Comparison of ENCODE assay signal across 25 mouse cellular contexts in genomic region chr7:43530216-43530785, GRCm38 (mm10). TPM values are rescaled to one million over a fixed set of nuclear protein-coding genes. Genes with fewer than 3 reads are reported as not detected.
DNase-seq lines count a peak whose midpoint lies in the region; ATAC-seq and TF ChIP-seq lines count a peak whose summit lies in the region.
"Had no signal": no experiment of that assay in that cellular context is flagged by ENCODE, and none has a peak within 500 bp of the region (broad histone marks: within the 10 kb centered on the region; RNA-seq: fewer than 3 reads in every experiment).

No protein-coding gene starts in this region.

- ATAC-seq in granulocyte monocyte progenitor cell, adult 5-6 weeks (replicated peaks; ENCODE audit: poor library complexity, severe bottlenecking): peak; percentile 73
- ATAC-seq: activated CD4-positive, CD25-positive, alpha-beta regulatory T cell, adult 4 months; hindbrain, embryonic 16.5 days; intestine, postnatal 0 days; midbrain, embryonic 13.5 days; Patski had no signal

- H3ac ChIP-seq in C2C12 (ENCODE audit: control insufficient read depth, insufficient read length, low read depth) (no peak overlapping the region), myocyte (ENCODE audit: control insufficient read depth, insufficient read length) (no peak overlapping the region)

- TF ChIP-seq CTCF in liver, adult 2 months (IDR thresholded peaks at IDR 0.05; ENCODE audit: low read depth, low read length): no peak
- TF ChIP-seq CTCF in C2C12 (IDR thresholded peaks at IDR 0.05; ENCODE audit: control insufficient read depth, insufficient read depth, insufficient read length): no peak

- no peaks in the 10 kb centered on the region for H3K27me3 ChIP-seq in liver, adult 2 months (ENCODE audit: control insufficient read depth, insufficient read depth, low read length)
- H3K27me3 ChIP-seq in C2C12 (ENCODE audit: control insufficient read depth, insufficient read depth, insufficient read length) (no peaks in the 10 kb centered on the region), myocyte (ENCODE audit: control insufficient read depth, insufficient read depth, insufficient read length) (no peaks in the 10 kb centered on the region)
- H3K27me3 ChIP-seq: forebrain, embryonic 12.5 days; heart, embryonic 12.5 days; lung, embryonic 15.5 days; midbrain, embryonic 13.5 days had no signal

- no peak overlapping the region for H3K27ac ChIP-seq in liver, adult 2 months (replicated peaks; ENCODE audit: insufficient read depth, low read depth, low read length)
- H3K27ac ChIP-seq: forebrain, embryonic 12.5 days; kidney, postnatal 0 days; lung, embryonic 15.5 days; midbrain, embryonic 13.5 days had no signal

- WGBS in liver, adult 2 months: 66% methylated on average over 8 of the region's 8 CpGs

- no peak overlapping the region for H3K4me3 ChIP-seq in liver, adult 2 months (ENCODE audit: insufficient read depth, low read depth, low read length)
- no peak overlapping the region for H3K4me3 ChIP-seq in C2C12 (ENCODE audit: insufficient read depth, poor library complexity, severe bottlenecking)
- H3K4me3 ChIP-seq in myocyte: no peak overlapping the region
- H3K4me3 ChIP-seq: forebrain, embryonic 12.5 days; heart, embryonic 12.5 days; lung, embryonic 15.5 days; midbrain, embryonic 13.5 days had no signal

- H3K4me1 ChIP-seq in liver, adult 2 months (ENCODE audit: control insufficient read depth, insufficient read depth, low read length): no peaks in the 10 kb centered on the region
- H3K4me1 ChIP-seq: forebrain, embryonic 12.5 days; heart, embryonic 12.5 days; lung, embryonic 15.5 days; midbrain, embryonic 13.5 days had no signal

- no peak for TF ChIP-seq POLR2A in liver, adult 2 months (IDR thresholded peaks at IDR 0.05; ENCODE audit: extremely low read depth, insufficient read depth, low read length)
- TF ChIP-seq POLR2A in myocyte (IDR thresholded peaks at IDR 0.05; ENCODE audit: insufficient read length, low read depth): no peak

- DNase-seq in liver, adult 2 months (ENCODE audit: extremely low read depth, low read depth, low spot score): peak; percentile 9
- DNase-seq in liver: no peak
- DNase-seq in adrenal gland, postnatal 4 days (ENCODE audit: low spot score in 2 of 2): no peak
- no peak for DNase-seq in kidney, postnatal 4 days
- DNase-seq: adrenal gland, postnatal 25 days; B cell, adult 2 months; cerebellum, postnatal 14 days; gastrocnemius, postnatal 36 days; heart, postnatal 36 days had no signal

- no peaks in the 10 kb centered on the region for H3K79me3 ChIP-seq in C2C12 (ENCODE audit: low read depth)

- H3K79me2 ChIP-seq in liver, adult 2 months (ENCODE audit: control insufficient read depth, insufficient read depth, low read length): no peaks in the 10 kb centered on the region
- H3K79me2 ChIP-seq in C2C12 (ENCODE audit: control insufficient read depth, insufficient read depth) (no peaks in the 10 kb centered on the region), myocyte (ENCODE audit: control insufficient read depth, insufficient read depth) (no peaks in the 10 kb centered on the region)

- H3K9ac ChIP-seq in liver, adult 2 months (ENCODE audit: low read depth, low read length): no peak overlapping the region
- H3K9ac ChIP-seq: forebrain, embryonic 12.5 days; heart, embryonic 12.5 days; lung, embryonic 15.5 days; midbrain, embryonic 13.5 days had no signal

- no peaks in the 10 kb centered on the region for H3K36me3 ChIP-seq in liver, adult 2 months (ENCODE audit: control insufficient read depth, insufficient read depth, low read length)
- H3K36me3 ChIP-seq in C2C12 (ENCODE audit: control insufficient read depth, insufficient read depth) (no peaks in the 10 kb centered on the region), myocyte (ENCODE audit: control insufficient read depth, insufficient read depth) (no peaks in the 10 kb centered on the region)
- H3K36me3 ChIP-seq: forebrain, embryonic 12.5 days; heart, embryonic 12.5 days; lung, embryonic 15.5 days; midbrain, embryonic 13.5 days had no signal

- peak overlapping the region; percentile 43 for H3K4me2 ChIP-seq in myocyte (ENCODE audit: low read depth)
- H3K4me2 ChIP-seq: forebrain, embryonic 12.5 days; heart, embryonic 12.5 days; lung, embryonic 15.5 days; midbrain, embryonic 13.5 days had no signal

TF ChIP-seq in C2C12, 6 proteins besides CTCF, POLR2A, EP300 and RAD21:
- TF ChIP-seq MYOD1 (IDR thresholded peaks at IDR 0.05; ENCODE audit: control insufficient read depth, insufficient read length, low read depth): no peak
- peak; percentile 44 for TF ChIP-seq CEBPB (IDR thresholded peaks at IDR 0.05; ENCODE audit: low read depth)

TF ChIP-seq in myocyte, 11 proteins besides CTCF, POLR2A, EP300 and RAD21:
- no peak for TF ChIP-seq POLR2AphosphoS2 (IDR thresholded peaks at IDR 0.05; ENCODE audit: insufficient read length, low read depth)
- no peak for TF ChIP-seq MAX (IDR thresholded peaks at IDR 0.05; ENCODE audit: low read depth)
- TF ChIP-seq MYOD1 (IDR thresholded peaks at IDR 0.05; ENCODE audit: control insufficient read depth in 1 of 3, insufficient read length in 2 of 3, low read depth in 2 of 3): no peak
- no peak for TF ChIP-seq SRF (IDR thresholded peaks at IDR 0.05; ENCODE audit: control insufficient read depth, insufficient read length, low read depth)
- no peak for TF ChIP-seq REST (IDR thresholded peaks at IDR 0.05; ENCODE audit: insufficient read depth, insufficient read length)
- no peak for TF ChIP-seq TCF3 (IDR thresholded peaks at IDR 0.05; ENCODE audit: insufficient read length, low read depth)
- no peak for TF ChIP-seq USF1 (IDR thresholded peaks at IDR 0.05; ENCODE audit: low read depth)
- TF ChIP-seq E2F4 (IDR thresholded peaks at IDR 0.05; ENCODE audit: insufficient read depth): no peak
- no peak for TF ChIP-seq MYOG (IDR thresholded peaks at IDR 0.05; ENCODE audit: control insufficient read depth in 1 of 3, insufficient read depth in 1 of 3, insufficient read length in 2 of 3, low read depth in 2 of 3)
- TF ChIP-seq CEBPB (IDR thresholded peaks at IDR 0.05; ENCODE audit: insufficient read depth, poor library complexity, severe bottlenecking): no peak
- no peak for TF ChIP-seq TCF12 (IDR thresholded peaks at IDR 0.05; ENCODE audit: insufficient read depth, poor library complexity, severe bottlenecking)
TF ChIP-seq in myocyte: peak in this region for 0.

RNA-seq across cellular contexts. Expression of gene Cd33, which starts 13.9 kb away (rescaled TPM):
- 0.28 and 1.3 TPM in 2 replicates for total RNA-seq in liver, adult 2 months (2014; rRNA removed)
- polyA plus RNA-seq in liver, adult 2 months (2012; rRNA removed): 0.16 and 1.0 TPM in 2 replicates
- under 0.01 TPM for polyA plus RNA-seq in C2C12 (2012; fragmentation: generic; extraction: Trizol)
- total RNA-seq in granulocyte monocyte progenitor cell, adult 5-6 weeks (2014; fragmentation: Nextera tagmentation): 4.0 and 5.7 TPM in 2 replicates
- 2.9 and 4.1 TPM in 2 replicates for total RNA-seq in granulocyte monocyte progenitor cell, adult 5-6 weeks (2017)
- 0.02 TPM for polyA plus RNA-seq in myocyte (2012; fragmentation: generic; extraction: Trizol)
- total RNA-seq in adrenal gland, postnatal 4 days (2021): 1 to 10 TPM; 3.0 to 4.1 TPM
- polyA plus RNA-seq: activated CD4-positive, CD25-positive, alpha-beta regulatory T cell, adult 4 months had no signal

RNA-seq across cellular contexts. Expression of gene 4931406B18Rik, which starts 24.6 kb away (rescaled TPM):
- not detected in 2 replicates for total RNA-seq in liver, adult 2 months (2014; rRNA removed)
- not detected in 2 replicates for polyA plus RNA-seq in liver, adult 2 months (2012; rRNA removed)
- polyA plus RNA-seq in C2C12 (2012; fragmentation: generic; extraction: Trizol): not detected
- not detected in 2 replicates for total RNA-seq in granulocyte monocyte progenitor cell, adult 5-6 weeks (2014; fragmentation: Nextera tagmentation)
- total RNA-seq in granulocyte monocyte progenitor cell, adult 5-6 weeks (2017): not detected in 2 replicates
- not detected for polyA plus RNA-seq in myocyte (2012; fragmentation: generic; extraction: Trizol)
- total RNA-seq in adrenal gland, postnatal 4 days (2021): not detected
- total RNA-seq: adrenal gland, postnatal 25 days; gastrocnemius, postnatal 36 days; heart, postnatal 36 days; left cerebral cortex, adult 8-10 months had no signal
- polyA plus RNA-seq: activated CD4-positive, CD25-positive, alpha-beta regulatory T cell, adult 4 months; forebrain, embryonic 12.5 days; heart, embryonic 12.5 days; intestine, postnatal 0 days; kidney, postnatal 0 days; limb, embryonic 11.5 days; lung, embryonic 15.5 days; neural tube, embryonic 11.5 days; Patski; stomach, embryonic 16.5 days had no signal

RNA-seq across cellular contexts. Expression of gene Zfp658, which starts 31.8 kb away (rescaled TPM):
- total RNA-seq in liver, adult 2 months (2014; rRNA removed): 1.1 and 1.2 TPM in 2 replicates
- polyA plus RNA-seq in liver, adult 2 months (2012; rRNA removed): 0.20 and 0.49 TPM in 2 replicates
- polyA plus RNA-seq in C2C12 (2012; fragmentation: generic; extraction: Trizol): 0.90 TPM
- total RNA-seq in granulocyte monocyte progenitor cell, adult 5-6 weeks (2014; fragmentation: Nextera tagmentation): 1.7 and 1.9 TPM in 2 replicates
- total RNA-seq in granulocyte monocyte progenitor cell, adult 5-6 weeks (2017): 0.98 and 1.5 TPM in 2 replicates
- polyA plus RNA-seq in myocyte (2012; fragmentation: generic; extraction: Trizol): 0.72 TPM
- total RNA-seq in adrenal gland, postnatal 4 days (2021): 1 to 10 TPM; 3.4 TPM

RNA-seq across cellular contexts. Expression of gene Iglon5, which starts 40.4 kb away (rescaled TPM):
- total RNA-seq in liver, adult 2 months (2014; rRNA removed): 0.13 and 0.18 TPM in 2 replicates
- 0.62 and 0.81 TPM in 2 replicates for polyA plus RNA-seq in liver, adult 2 months (2012; rRNA removed)
- polyA plus RNA-seq in C2C12 (2012; fragmentation: generic; extraction: Trizol): 1.8 TPM
- not detected in 2 replicates for total RNA-seq in granulocyte monocyte progenitor cell, adult 5-6 weeks (2014; fragmentation: Nextera tagmentation)
- total RNA-seq in granulocyte monocyte progenitor cell, adult 5-6 weeks (2017): not detected in 2 replicates
- 4.9 TPM for polyA plus RNA-seq in myocyte (2012; fragmentation: generic; extraction: Trizol)
- 1 to 10 TPM; 3.2 to 3.8 TPM for total RNA-seq in adrenal gland, postnatal 4 days (2021)
- polyA plus RNA-seq: activated CD4-positive, CD25-positive, alpha-beta regulatory T cell, adult 4 months had no signal

RNA-seq across cellular contexts. Expression of gene Zfp719, which starts 49.1 kb away (rescaled TPM):
- 3.5 and 3.9 TPM in 2 replicates for total RNA-seq in liver, adult 2 months (2014; rRNA removed)
- 0.59 and 1.1 TPM in 2 replicates for polyA plus RNA-seq in liver, adult 2 months (2012; rRNA removed)
- polyA plus RNA-seq in C2C12 (2012; fragmentation: generic; extraction: Trizol) (2.1 TPM), myocyte (2012; fragmentation: generic; extraction: Trizol) (2.8 TPM)
- 9.9 and 19.2 TPM in 2 replicates for total RNA-seq in granulocyte monocyte progenitor cell, adult 5-6 weeks (2014; fragmentation: Nextera tagmentation)
- total RNA-seq in granulocyte monocyte progenitor cell, adult 5-6 weeks (2017): 7.8 and 10.8 TPM in 2 replicates
- total RNA-seq in adrenal gland, postnatal 4 days (2021): 10 to 100 TPM; 17.6 to 18.9 TPM
